Mouse (Mus musculus) c-Kit-negative CD71-positive TER-119-positive erythroid progenitor cells, embryonic 14.5 days (primary cell): ENCODE data around the gene Inha.
A peak's percentile ranks its signal among the peaks of the same experiment; 100 is the strongest.

Experiments
- DNase-seq: peaks from one replicate; pipeline ENCODE4 v3.0.0-alpha.2; 2013; ENCODE audit warnings: low read depth, low spot score

The Inha gene

GRCm38 (mm10) chr1:75519576-75519975 lies 12.7 kb downstream of the Inha start:
- DNase-seq: no peak

GRCm38 (mm10) chr1:75521321-75522031 lies 14.6 kb downstream of the Inha start, which contains the start of gene Stk11ip:
TSS of gene Stk11ip (plus strand) at chr1:75521529.
- peak; percentile 87 for DNase-seq

- no peak for DNase-seq
Measured at GRCm38 (mm10) chr1:75524679-75525078, 17.8 kb downstream of the Inha start.

GRCm38 (mm10) chr1:75530546-75530945 lies 23.7 kb downstream of the Inha start:
- DNase-seq: no peak

GRCm38 (mm10) chr1:75532280-75533172 lies 25.6 kb downstream of the Inha start:
- DNase-seq: no peak

- DNase-seq: no peak
Measured at GRCm38 (mm10) chr1:75533325-75534252, 26.7 kb downstream of the Inha start.

- DNase-seq: no peak
Measured at GRCm38 (mm10) chr1:75537587-75537986, 30.7 kb downstream of the Inha start.

GRCm38 (mm10) chr1:75538597-75539190 lies 31.8 kb downstream of the Inha start:
- DNase-seq: no peak

GRCm38 (mm10) chr1:75541496-75541895 lies 34.6 kb downstream of the Inha start:
- DNase-seq: no peak

GRCm38 (mm10) chr1:75544351-75544750 lies 37.5 kb downstream of the Inha start:
- no peak for DNase-seq

GRCm38 (mm10) chr1:75545965-75546956 lies 39.4 kb downstream of the Inha start, which contains the start of gene Slc4a3:
TSS of gene Slc4a3 (plus strand) at chr1:75546266.
- DNase-seq: no peak

- DNase-seq: no peak
Measured at GRCm38 (mm10) chr1:75547351-75547750, 40.5 kb downstream of the Inha start.

- DNase-seq: no peak
Measured at GRCm38 (mm10) chr1:75548083-75548482, 41.2 kb downstream of the Inha start.

- DNase-seq: no peak
Measured at GRCm38 (mm10) chr1:75548871-75549270, 42.0 kb downstream of the Inha start.

- no peak for DNase-seq
Measured at GRCm38 (mm10) chr1:75549289-75550279, 42.7 kb downstream of the Inha start.

GRCm38 (mm10) chr1:75550586-75550985 lies 43.7 kb downstream of the Inha start:
- no peak for DNase-seq

GRCm38 (mm10) chr1:75555680-75556079 lies 48.8 kb downstream of the Inha start:
- DNase-seq: no peak

GRCm38 (mm10) chr1:75556143-75556781 lies 49.4 kb downstream of the Inha start:
- no peak for DNase-seq
